Mouse (Mus musculus): Measurements from ENCODE around the gene Rbm4b. TPM values are rescaled to one million over a fixed set of nuclear protein-coding genes. Genes with fewer than 3 reads are reported as not detected.

Rbm4b gene
- total and polyA plus RNA-seq, 2 experiments from 2014 or later = 59.2 to 81.8 TPM

- H3K9me3 ChIP-seq (ENCODE audit: low read length) = no peaks in the 10 kb centered on the region
- DNase-seq (ENCODE audit: low spot score) (no peak), ATAC-seq (no peak)
- no peaks in the 10 kb centered on the region for H3K27me3 ChIP-seq (ENCODE audit: insufficient read depth, low read length)
- no peaks in the 10 kb centered on the region for H3K4me1 ChIP-seq (ENCODE audit: insufficient read depth, low read length)
- no peak overlapping the region for H3K9ac ChIP-seq (replicated peaks; ENCODE audit: low read length)
- TF ChIP-seq CTCF (IDR thresholded peaks at IDR 0.05; ENCODE audit: low read depth) = no peak
- H3K27ac ChIP-seq = no peak overlapping the region
- no peak overlapping the region for H3K4me2 ChIP-seq (ENCODE audit: low read depth, low read length)
- peaks cover 24% of the 10 kb centered on the region for H3K36me3 ChIP-seq (ENCODE audit: insufficient read depth, low read length)
- H3K4me3 ChIP-seq (ENCODE audit: low read length) = no peak overlapping the region
- 82% methylated on average over 2 of the region's 2 CpGs for WGBS
These were observed 26.6 kb downstream of the Rbm4b start for GRCm38 (mm10) chr19:4782891-4783290.

GRCm38 (mm10) chr19:4785206-4785605, 28.9 kb downstream of the Rbm4b start:
- Histone ChIP-seq H3K4me3 (ENCODE audit: low read length) (no peak overlapping the region), H3K27ac (no peak overlapping the region), H3K9ac (replicated peaks; ENCODE audit: low read length) (no peak overlapping the region), H3K36me3 (ENCODE audit: insufficient read depth, low read length) (peaks cover 26% of the 10 kb centered on the region), H3K27me3 (ENCODE audit: insufficient read depth, low read length) (no peaks in the 10 kb centered on the region), H3K4me2 (ENCODE audit: low read depth, low read length) (no peak overlapping the region), H3K9me3 (ENCODE audit: low read length) (no peaks in the 10 kb centered on the region), H3K4me1 (ENCODE audit: insufficient read depth, low read length) (peaks cover 3% of the 10 kb centered on the region)
- DNase-seq (ENCODE audit: low spot score) = no peak
- WGBS = 88% methylated on average over 7 of the region's 7 CpGs
- TF ChIP-seq CTCF (IDR thresholded peaks at IDR 0.05; ENCODE audit: low read depth) = no peak
- ATAC-seq = no peak

- Histone ChIP-seq H3K9me3 (ENCODE audit: low read length) (no peaks in the 10 kb centered on the region), H3K4me1 (ENCODE audit: insufficient read depth, low read length) (peaks cover 7% of the 10 kb centered on the region), H3K27me3 (ENCODE audit: insufficient read depth, low read length) (no peaks in the 10 kb centered on the region), H3K9ac (replicated peaks; ENCODE audit: low read length) (no peak overlapping the region), H3K27ac (no peak overlapping the region), H3K4me2 (ENCODE audit: low read depth, low read length) (no peak overlapping the region), H3K36me3 (ENCODE audit: insufficient read depth, low read length) (peaks cover 26% of the 10 kb centered on the region), H3K4me3 (ENCODE audit: low read length) (no peak overlapping the region)
- ATAC-seq (no peak), DNase-seq (ENCODE audit: low spot score) (no peak)
- WGBS = 92% methylated on average over 2 of the region's 2 CpGs
- no peak for TF ChIP-seq CTCF (IDR thresholded peaks at IDR 0.05; ENCODE audit: low read depth)
These were observed 30.0 kb downstream of the Rbm4b start for GRCm38 (mm10) chr19:4786313-4786712.

GRCm38 (mm10) chr19:4793281-4793830, 37.1 kb downstream of the Rbm4b start:
- WGBS = under 1% methylated on average over 16 of the region's 16 CpGs
- peak; percentile 22; the same call in 1 of the 2 replicates for ATAC-seq
- TF ChIP-seq CTCF (IDR thresholded peaks at IDR 0.05; ENCODE audit: low read depth) = no peak; the same call in 1 of the 2 replicates
- Histone ChIP-seq H3K4me1 (ENCODE audit: insufficient read depth, low read length) (peaks cover 7% of the 10 kb centered on the region), H3K4me2 (ENCODE audit: low read depth, low read length) (peak overlapping the region; percentile 86), H3K4me3 (ENCODE audit: low read length) (peak overlapping the region; percentile 78), H3K9ac (replicated peaks; ENCODE audit: low read length) (peak overlapping the region; percentile 70), H3K9me3 (ENCODE audit: low read length) (no peaks in the 10 kb centered on the region), H3K27me3 (ENCODE audit: insufficient read depth, low read length) (no peaks in the 10 kb centered on the region), H3K36me3 (ENCODE audit: insufficient read depth, low read length) (no peaks in the 10 kb centered on the region), H3K27ac (peak overlapping the region; percentile 87)
- peak; percentile 28 for DNase-seq (ENCODE audit: low spot score)

- Histone ChIP-seq H3K9me3 (ENCODE audit: low read length) (no peaks in the 10 kb centered on the region), H3K36me3 (ENCODE audit: insufficient read depth, low read length) (no peaks in the 10 kb centered on the region), H3K4me2 (ENCODE audit: low read depth, low read length) (peak within 1 kb of the TSS; percentile 86), H3K27me3 (ENCODE audit: insufficient read depth, low read length) (no peaks in the 10 kb centered on the region), H3K4me1 (ENCODE audit: insufficient read depth, low read length) (peaks cover 7% of the 10 kb centered on the region), H3K4me3 (ENCODE audit: low read length) (peak within 1 kb of the TSS; percentile 78), H3K9ac (replicated peaks; ENCODE audit: low read length) (peak within 1 kb of the TSS; percentile 70), H3K27ac (peak within 1 kb of the TSS; percentile 87)
- TF ChIP-seq CTCF (IDR thresholded peaks at IDR 0.05; ENCODE audit: low read depth) = no peak; the same call in 1 of the 2 replicates
- WGBS = 0% methylated on average over 31 of the region's 31 CpGs
- ATAC-seq (peak; percentile 100), DNase-seq (ENCODE audit: low spot score) (peak; percentile 99)
These were observed 37.6 kb downstream of the Rbm4b start, which contains the start of gene Rbm4 for GRCm38 (mm10) chr19:4793831-4794422. Gene Rbm4 (minus strand): TSS chr19:4793901.

- Histone ChIP-seq H3K36me3 (ENCODE audit: insufficient read depth, low read length) (peaks cover 10% of the 10 kb centered on the region; the same call in 1 of the 2 replicates), H3K4me3 (ENCODE audit: low read length) (no peak overlapping the region), H3K27ac (no peak overlapping the region), H3K27me3 (ENCODE audit: insufficient read depth, low read length) (no peaks in the 10 kb centered on the region), H3K9me3 (ENCODE audit: low read length) (no peaks in the 10 kb centered on the region), H3K9ac (replicated peaks; ENCODE audit: low read length) (no peak overlapping the region), H3K4me2 (ENCODE audit: low read depth, low read length) (no peak overlapping the region), H3K4me1 (ENCODE audit: insufficient read depth, low read length) (no peaks in the 10 kb centered on the region; the same call in 1 of the 2 replicates)
- no peak for TF ChIP-seq CTCF (IDR thresholded peaks at IDR 0.05; ENCODE audit: low read depth)
- DNase-seq (ENCODE audit: low spot score) (no peak), ATAC-seq (no peak)
- WGBS = 78% methylated on average over 1 of the region's 1 CpGs
These were observed 39.6 kb downstream of the Rbm4b start for GRCm38 (mm10) chr19:4795929-4796328.

- Histone ChIP-seq H3K27ac (no peak overlapping the region), H3K4me2 (ENCODE audit: low read depth, low read length) (no peak overlapping the region), H3K4me3 (ENCODE audit: low read length) (no peak overlapping the region), H3K36me3 (ENCODE audit: insufficient read depth, low read length) (peaks cover 29% of the 10 kb centered on the region), H3K4me1 (ENCODE audit: insufficient read depth, low read length) (no peaks in the 10 kb centered on the region; the same call in 1 of the 2 replicates), H3K9ac (replicated peaks; ENCODE audit: low read length) (no peak overlapping the region), H3K9me3 (ENCODE audit: low read length) (no peaks in the 10 kb centered on the region), H3K27me3 (ENCODE audit: insufficient read depth, low read length) (no peaks in the 10 kb centered on the region)
- WGBS = 97% methylated on average over 2 of the region's 2 CpGs
- DNase-seq (ENCODE audit: low spot score) (no peak), ATAC-seq (no peak)
- no peak for TF ChIP-seq CTCF (IDR thresholded peaks at IDR 0.05; ENCODE audit: low read depth)
These were observed 41.5 kb downstream of the Rbm4b start for GRCm38 (mm10) chr19:4797846-4798245.
